Mouse (Mus musculus) brain, embryonic 14.5 days (tissue): ENCODE results near the gene Gm5767.

Experiments
- CTCF ChIP-seq: fragments of 200-500 bp; IDR thresholded peaks from 2 replicates; pipeline ENCODE4 v1.5.1; 2012; ENCODE audit warnings: inconsistent platforms, mild to moderate bottlenecking, moderate library complexity, borderline replicate concordance; ENCODE audit not compliant: insufficient read depth, insufficient read length; ENCODE audit errors: extremely low read depth
- POLR2A ChIP-seq: fragments of 200-500 bp; IDR thresholded peaks from 2 replicates; pipeline ENCODE4 v1.6.1; 2012; ENCODE audit warnings: mild to moderate bottlenecking, inconsistent platforms, borderline replicate concordance; ENCODE audit not compliant: poor library complexity, insufficient read depth, insufficient read length, severe bottlenecking; ENCODE audit errors: extremely low read depth

DNA sequence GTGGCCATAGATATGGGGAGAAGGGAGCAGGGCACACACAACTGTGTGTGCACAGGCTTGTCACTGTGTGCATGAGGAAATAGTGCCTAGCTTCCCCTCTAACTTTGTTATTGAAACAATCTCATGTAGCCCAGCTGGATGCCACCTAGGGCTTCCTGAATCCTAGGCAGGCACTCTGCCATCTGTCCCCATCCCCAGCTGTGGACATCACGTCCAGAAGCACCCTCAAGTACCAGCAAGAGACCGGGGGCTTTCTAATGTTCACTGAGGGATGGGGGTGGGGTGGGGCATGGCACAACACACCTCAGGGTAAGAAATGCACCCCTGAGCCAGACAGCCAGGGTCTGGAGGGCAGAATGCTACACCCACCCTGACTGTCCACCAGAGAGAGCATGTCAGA is 12.2 kb upstream of the Gm5767 start:
- no peak for TF ChIP-seq CTCF
- TF ChIP-seq POLR2A: no peak
